Mouse (Mus musculus): ENCODE data around the gene Sept14. TPM values are rescaled to one million over a fixed set of nuclear protein-coding genes. Genes with fewer than 3 reads are reported as not detected.
"Not testable (repeated sequence)": the region's sequence is repeated elsewhere in the genome, so short reads cannot be mapped to it uniquely, and the experiment has no call there.

Sept14 gene
- polyA plus RNA-seq, 1 experiment from 2014 or later, result not detected

DNA sequence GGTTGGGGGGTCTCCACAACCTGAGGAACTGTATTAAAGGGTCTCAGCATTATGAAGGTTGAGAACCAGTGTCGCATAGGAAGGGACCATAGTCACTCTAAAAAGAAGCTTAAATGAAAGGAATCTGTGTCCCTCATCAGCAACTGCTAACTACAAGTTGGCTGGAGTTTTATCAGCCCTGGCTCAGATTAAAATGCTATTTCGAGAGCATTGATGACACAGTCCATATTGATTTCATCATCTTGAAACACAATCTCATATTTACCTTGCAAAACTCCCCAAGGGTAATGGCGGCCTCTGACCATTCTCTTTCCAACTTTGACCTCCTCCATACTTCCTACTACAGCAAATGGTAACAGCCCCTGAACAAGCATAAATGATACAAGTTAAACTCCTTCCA lies 17.8 kb downstream of the Sept14 start:
- 84% methylated on average over 3 of the region's 3 CpGs for WGBS
- ATAC-seq, result no peak
- H3K9ac ChIP-seq (ENCODE audit: low read depth, low read length), result no peak overlapping the region
- no peak overlapping the region for H3K27ac ChIP-seq (ENCODE audit: low read depth, low read length)
- no peak overlapping the region for H3K4me2 ChIP-seq (ENCODE audit: low read length)
- H3K27me3 ChIP-seq (replicated peaks; ENCODE audit: control insufficient read depth, insufficient read depth, low read length), result no peaks in the 10 kb centered on the region
- no peak overlapping the region for H3K4me3 ChIP-seq (ENCODE audit: low read length)
- no peaks in the 10 kb centered on the region for H3K9me3 ChIP-seq (ENCODE audit: control insufficient read depth, low read length)
- H3K36me3 ChIP-seq (ENCODE audit: control insufficient read depth, insufficient read depth, low read length), result no peaks in the 10 kb centered on the region
- H3K4me1 ChIP-seq (ENCODE audit: control insufficient read depth, insufficient read depth, low read depth, low read length), result no peaks in the 10 kb centered on the region

DNA sequence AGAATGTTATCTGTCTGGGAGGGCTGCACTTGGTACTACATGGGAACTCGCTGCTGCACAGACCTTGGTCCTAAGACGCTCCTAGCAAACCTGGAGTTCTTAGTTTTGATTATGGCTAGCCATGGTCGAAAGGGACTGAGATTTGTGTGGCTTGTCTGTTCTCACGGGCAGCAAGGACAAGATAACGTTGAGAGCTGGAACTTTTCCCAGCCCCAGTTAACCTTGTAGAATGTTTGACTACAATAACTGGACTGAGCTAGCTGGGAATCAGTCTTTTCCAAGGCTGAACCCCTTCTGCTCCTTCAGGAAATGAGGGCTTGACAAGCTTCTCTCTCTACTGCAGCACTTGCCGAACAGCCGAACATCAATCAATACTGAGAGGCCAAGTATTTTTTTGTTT lies 20.7 kb downstream of the Sept14 start:
- Histone ChIP-seq H3K27me3 (replicated peaks; ENCODE audit: control insufficient read depth, insufficient read depth, low read length) (no peaks in the 10 kb centered on the region), H3K4me2 (ENCODE audit: low read length) (no peak overlapping the region), H3K9ac (ENCODE audit: low read depth, low read length) (no peak overlapping the region), H3K4me1 (ENCODE audit: control insufficient read depth, insufficient read depth, low read depth, low read length) (no peaks in the 10 kb centered on the region), H3K27ac (ENCODE audit: low read depth, low read length) (no peak overlapping the region), H3K4me3 (ENCODE audit: low read length) (no peak overlapping the region), H3K36me3 (ENCODE audit: control insufficient read depth, insufficient read depth, low read length) (no peaks in the 10 kb centered on the region), H3K9me3 (ENCODE audit: control insufficient read depth, low read length) (no peaks in the 10 kb centered on the region)
- ATAC-seq, result no peak
- WGBS, result 89% methylated on average over 7 of the region's 7 CpGs

DNA sequence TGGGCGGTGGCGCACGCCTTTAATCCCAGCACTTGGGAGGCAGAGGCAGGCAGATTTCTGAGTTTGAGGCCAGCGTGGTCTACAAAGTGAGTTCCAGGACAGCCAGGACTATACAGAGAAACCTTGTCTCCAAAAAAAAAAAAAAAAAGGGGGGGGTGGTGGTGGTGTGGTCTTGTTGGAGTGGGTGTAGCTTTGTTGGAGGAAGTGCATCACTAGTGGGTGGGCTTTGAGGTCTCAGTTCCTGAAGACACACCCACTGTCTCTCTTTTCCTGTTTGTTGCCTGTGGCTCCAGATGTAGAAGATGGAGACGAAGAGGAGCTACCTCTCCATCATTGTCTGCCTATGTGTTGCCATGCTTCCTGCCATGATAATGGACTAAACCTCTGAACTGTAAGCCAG lies 23.2 kb downstream of the Sept14 start:
- H3K36me3 ChIP-seq (ENCODE audit: control insufficient read depth, insufficient read depth, low read length); H3K4me1 ChIP-seq (ENCODE audit: control insufficient read depth, insufficient read depth, low read depth, low read length); H3K4me2 ChIP-seq (ENCODE audit: low read length); ATAC-seq; H3K27ac ChIP-seq (ENCODE audit: low read depth, low read length); H3K27me3 ChIP-seq (replicated peaks; ENCODE audit: control insufficient read depth, insufficient read depth, low read length); H3K4me3 ChIP-seq (ENCODE audit: low read length); H3K9me3 ChIP-seq (ENCODE audit: control insufficient read depth, low read length); H3K9ac ChIP-seq (ENCODE audit: low read depth, low read length): not testable (repeated sequence)
- WGBS, result 92% methylated on average over 5 of the region's 5 CpGs

DNA sequence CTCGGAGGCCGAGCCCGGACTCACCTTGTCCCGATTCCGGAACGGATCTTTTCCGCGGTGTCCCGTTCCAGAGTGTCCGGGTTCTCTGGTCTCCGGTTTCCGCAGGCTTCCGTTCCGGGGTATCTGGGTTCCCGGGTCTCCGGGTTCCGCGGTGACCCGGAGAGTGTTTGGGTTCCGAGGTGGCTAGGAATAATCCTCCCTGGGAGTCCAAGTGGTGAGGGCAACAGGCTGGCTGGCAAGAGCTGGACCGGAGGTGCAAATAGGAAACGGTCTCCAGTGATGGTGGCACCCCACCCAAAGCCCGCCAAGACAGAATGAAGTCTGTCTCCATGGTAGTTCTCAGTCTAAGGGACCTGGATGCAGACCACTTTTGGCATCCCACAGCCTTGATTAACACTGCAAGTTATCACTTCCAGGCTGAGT lies 38.3 kb downstream of the Sept14 start, which contains the start of gene Zfp11:
Zfp11 (minus strand) TSS at position 64 of the 423 bp plus-strand sequence.
- Histone ChIP-seq H3K4me2 (ENCODE audit: low read length) (peak within 1 kb of the TSS; percentile 87), H3K4me1 (ENCODE audit: control insufficient read depth, insufficient read depth, low read depth, low read length) (peaks cover 9% of the 10 kb centered on the region), H3K9ac (ENCODE audit: low read depth, low read length) (peak within 1 kb of the TSS; percentile 91), H3K27ac (ENCODE audit: low read depth, low read length) (peak within 1 kb of the TSS; percentile 75), H3K9me3 (ENCODE audit: control insufficient read depth, low read length) (peaks cover 3% of the 10 kb centered on the region; the same call in 1 of the 2 replicates), H3K27me3 (replicated peaks; ENCODE audit: control insufficient read depth, insufficient read depth, low read length) (no peaks in the 10 kb centered on the region), H3K36me3 (ENCODE audit: control insufficient read depth, insufficient read depth, low read length) (no peaks in the 10 kb centered on the region), H3K4me3 (ENCODE audit: low read length) (peak within 1 kb of the TSS; percentile 73)
- WGBS, result under 1% methylated on average over 23 of the region's 23 CpGs
- peak; percentile 86 for ATAC-seq

DNA sequence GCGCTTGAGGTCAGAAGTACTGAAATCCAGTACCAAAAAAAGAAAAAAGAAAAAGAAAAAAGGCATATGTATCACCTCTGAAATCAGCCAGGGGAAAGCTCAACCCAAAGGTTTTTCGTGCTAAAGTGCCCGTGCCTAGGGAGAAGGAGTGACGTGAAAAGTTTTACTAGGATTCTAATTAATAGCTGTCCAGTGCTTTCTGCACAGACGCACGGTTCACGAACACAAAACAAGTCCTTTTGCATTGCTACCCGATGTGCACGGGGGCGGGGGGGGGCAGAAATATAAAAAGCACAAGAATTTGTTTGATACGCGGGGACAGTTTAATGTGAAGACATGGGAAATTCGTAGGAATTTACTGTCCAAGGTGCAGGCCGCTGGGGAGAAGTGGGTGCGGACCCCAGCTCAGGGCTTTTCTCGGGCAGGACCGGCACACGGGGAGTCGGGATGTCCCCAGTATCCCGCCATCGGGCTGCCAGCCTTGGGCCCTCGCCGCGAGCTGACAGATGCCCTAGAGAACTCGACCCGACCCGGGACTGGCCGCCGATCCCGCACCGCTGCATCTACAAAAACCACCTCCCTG lies 38.8 kb downstream of the Sept14 start:
- Histone ChIP-seq H3K4me1 (ENCODE audit: control insufficient read depth, insufficient read depth, low read depth, low read length) (peaks cover 9% of the 10 kb centered on the region), H3K27me3 (replicated peaks; ENCODE audit: control insufficient read depth, insufficient read depth, low read length) (no peaks in the 10 kb centered on the region), H3K9ac (ENCODE audit: low read depth, low read length) (peak overlapping the region; percentile 91), H3K27ac (ENCODE audit: low read depth, low read length) (peak overlapping the region; percentile 75), H3K4me3 (ENCODE audit: low read length) (peak overlapping the region; percentile 73), H3K4me2 (ENCODE audit: low read length) (peak overlapping the region; percentile 87), H3K9me3 (ENCODE audit: control insufficient read depth, low read length) (peaks cover 3% of the 10 kb centered on the region; the same call in 1 of the 2 replicates), H3K36me3 (ENCODE audit: control insufficient read depth, insufficient read depth, low read length) (no peaks in the 10 kb centered on the region)
- peak; percentile 11; the same call in 1 of the 2 replicates for ATAC-seq
- under 1% methylated on average over 31 of the region's 31 CpGs for WGBS

- no peak overlapping the region for H3K27ac ChIP-seq (ENCODE audit: low read depth, low read length)
- WGBS, result 89% methylated on average over 4 of the region's 4 CpGs
- H3K27me3 ChIP-seq (replicated peaks; ENCODE audit: control insufficient read depth, insufficient read depth, low read length), result no peaks in the 10 kb centered on the region
- ATAC-seq, result no peak
- no peaks in the 10 kb centered on the region for H3K36me3 ChIP-seq (ENCODE audit: control insufficient read depth, insufficient read depth, low read length)
- H3K4me1 ChIP-seq (ENCODE audit: control insufficient read depth, insufficient read depth, low read depth, low read length), result peaks cover 9% of the 10 kb centered on the region
- no peak overlapping the region for H3K4me3 ChIP-seq (ENCODE audit: low read length)
- no peaks in the 10 kb centered on the region for H3K9me3 ChIP-seq (ENCODE audit: control insufficient read depth, low read length)
- no peak overlapping the region for H3K9ac ChIP-seq (ENCODE audit: low read depth, low read length)
- H3K4me2 ChIP-seq (ENCODE audit: low read length), result no peak overlapping the region
These were observed 40.5 kb downstream of the Sept14 start for GRCm38 (mm10) chr5:129667851-129668250.

- WGBS, result 97% methylated on average over 10 of the region's 10 CpGs
These were observed 41.9 kb downstream of the Sept14 start for GRCm38 (mm10) chr5:129666271-129666909.

DNA sequence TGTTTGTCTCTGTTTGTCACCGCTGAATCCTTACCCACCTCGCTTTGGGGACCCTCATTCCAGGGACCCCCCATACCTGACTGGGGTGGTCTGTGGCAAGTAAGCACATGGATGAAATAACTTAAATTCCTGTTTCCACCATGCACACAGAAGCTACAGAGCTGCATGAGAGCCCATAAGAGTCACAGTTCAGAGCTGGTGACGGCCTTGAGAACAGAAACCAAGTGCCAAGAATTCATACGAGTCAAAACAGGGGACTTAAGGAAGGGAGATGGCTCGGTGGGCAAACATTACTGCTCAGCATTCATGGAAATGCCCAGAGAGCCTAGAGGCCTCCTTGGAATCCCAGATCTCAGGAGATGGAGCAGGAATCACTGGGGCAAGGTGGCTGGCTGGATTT lies 44.2 kb downstream of the Sept14 start:
- H3K4me1 ChIP-seq (ENCODE audit: control insufficient read depth, insufficient read depth, low read depth, low read length), result peaks cover 7% of the 10 kb centered on the region
- H3K4me2 ChIP-seq (ENCODE audit: low read length), result no peak overlapping the region
- ATAC-seq, result no peak
- no peak overlapping the region for H3K4me3 ChIP-seq (ENCODE audit: low read length)
- H3K27me3 ChIP-seq (replicated peaks; ENCODE audit: control insufficient read depth, insufficient read depth, low read length), result no peaks in the 10 kb centered on the region
- WGBS, result 92% methylated on average over 5 of the region's 5 CpGs
- no peak overlapping the region for H3K9ac ChIP-seq (ENCODE audit: low read depth, low read length)
- H3K36me3 ChIP-seq (ENCODE audit: control insufficient read depth, insufficient read depth, low read length), result peaks cover 2% of the 10 kb centered on the region; the same call in 1 of the 2 replicates
- no peaks in the 10 kb centered on the region for H3K9me3 ChIP-seq (ENCODE audit: control insufficient read depth, low read length)
- no peak overlapping the region for H3K27ac ChIP-seq (ENCODE audit: low read depth, low read length)

More at GRCm38 (mm10) chr5:129666271-129666909, 41.9 kb downstream of the Sept14 start:
- Histone ChIP-seq H3K27me3 (replicated peaks; ENCODE audit: control insufficient read depth, insufficient read depth, low read length) (no peaks in the 10 kb centered on the region), H3K36me3 (ENCODE audit: control insufficient read depth, insufficient read depth, low read length) (no peaks in the 10 kb centered on the region), H3K27ac (ENCODE audit: low read depth, low read length) (no peak overlapping the region), H3K9ac (ENCODE audit: low read depth, low read length) (no peak overlapping the region), H3K9me3 (ENCODE audit: control insufficient read depth, low read length) (no peaks in the 10 kb centered on the region), H3K4me3 (ENCODE audit: low read length) (no peak overlapping the region), H3K4me1 (ENCODE audit: control insufficient read depth, insufficient read depth, low read depth, low read length) (peaks cover 9% of the 10 kb centered on the region), H3K4me2 (ENCODE audit: low read length) (no peak overlapping the region)
- no peak for ATAC-seq

GRCm38 (mm10) chr5:129657931-129658330 lies 50.4 kb downstream of the Sept14 start:
- Histone ChIP-seq H3K9me3 (ENCODE audit: control insufficient read depth, low read length) (no peaks in the 10 kb centered on the region), H3K9ac (ENCODE audit: low read depth, low read length) (no peak overlapping the region), H3K27me3 (replicated peaks; ENCODE audit: control insufficient read depth, insufficient read depth, low read length) (no peaks in the 10 kb centered on the region), H3K4me2 (ENCODE audit: low read length) (no peak overlapping the region), H3K4me1 (ENCODE audit: control insufficient read depth, insufficient read depth, low read depth, low read length) (no peaks in the 10 kb centered on the region), H3K27ac (ENCODE audit: low read depth, low read length) (no peak overlapping the region), H3K4me3 (ENCODE audit: low read length) (no peak overlapping the region), H3K36me3 (ENCODE audit: control insufficient read depth, insufficient read depth, low read length) (peaks cover 23% of the 10 kb centered on the region)
- 91% methylated on average over 15 of the region's 15 CpGs for WGBS
- ATAC-seq, result no peak

Measured in hindbrain, embryonic 16.5 days (tissue).